Mouse (Mus musculus) stomach, embryonic 16.5 days (tissue): Measurements from ENCODE around the gene Crat. TPM values are rescaled to one million over a fixed set of nuclear protein-coding genes. Genes with fewer than 3 reads are reported as not detected.
A peak's percentile ranks its signal among the peaks of the same experiment; 100 is the strongest.

Source experiments
- ATAC-seq: fragments of 200-750 bp; cut with Nextera tagmentation; 2 replicates; pipeline ENCODE4 v1.8.0; 2017; ENCODE audit warnings: moderate number of reproducible peaks, moderate TSS enrichment; ENCODE audit not compliant: insufficient read depth, low FRiP score
- H3K27ac ChIP-seq: fragments of 300-500 bp; sonication (generic); 2 replicates; pipeline ENCODE4 v1.5.1; 2014; ENCODE audit warnings: low read length
- H3K27me3 ChIP-seq: fragments of 300-500 bp; sonication (generic); 2 replicates; pipeline ENCODE4 v1.6.1; 2014; ENCODE audit warnings: low read length, control low read depth, mixed read lengths; ENCODE audit not compliant: control insufficient read depth, insufficient read depth
- H3K36me3 ChIP-seq: fragments of 300-500 bp; sonication (generic); 2 replicates; pipeline ENCODE4 v1.6.1; 2014; ENCODE audit warnings: low read length; ENCODE audit not compliant: control insufficient read depth, insufficient read depth
- H3K4me1 ChIP-seq: fragments of 300-500 bp; sonication (generic); 2 replicates; pipeline ENCODE4 v1.6.1; 2014; ENCODE audit warnings: low read length, control low read depth, mixed read lengths; ENCODE audit not compliant: control insufficient read depth, insufficient read depth
- H3K4me2 ChIP-seq: fragments of 300-500 bp; sonication (generic); 2 replicates; pipeline ENCODE4 v1.6.1; 2014; ENCODE audit warnings: low read depth, low read length, mixed read lengths
- H3K4me3 ChIP-seq: fragments of 300-500 bp; sonication (generic); replicated peaks from 2 replicates; pipeline ENCODE4 v1.5.1; 2014; ENCODE audit warnings: mild to moderate bottlenecking, low read length
- H3K9ac ChIP-seq: fragments of 300-500 bp; sonication (generic); 2 replicates; pipeline ENCODE4 v1.6.1; 2014; ENCODE audit warnings: low read length
- H3K9me3 ChIP-seq: fragments of 300-500 bp; sonication (generic); replicated peaks from 2 replicates; pipeline ENCODE4 v1.6.1; 2016; ENCODE audit warnings: low read length, control low read depth; ENCODE audit not compliant: control insufficient read depth
- WGBS: fragments of 180-500 bp; shearing (Covaris S2); extraction: QIAGEN DNeasy Blood & Tissue Kit; methylation state at CpG from one replicate; pipeline ENCODE4 v1.1.7; 2014; 5-methylcytosine and 5-hydroxymethylcytosine counted together
- polyA plus RNA-seq: library from polyadenylated mRNA; unstranded; fragments of >200 nt; fragmentation: Nextera tagmentation; extraction: Ambion mirVana; gene quantifications from 2 replicates; pipeline ENCODE4 v1.2.1, GENCODE M21; 2015

Gene Crat
- polyA plus RNA-seq, 1 experiment from 2014 or later: 29.0 TPM

DNA sequence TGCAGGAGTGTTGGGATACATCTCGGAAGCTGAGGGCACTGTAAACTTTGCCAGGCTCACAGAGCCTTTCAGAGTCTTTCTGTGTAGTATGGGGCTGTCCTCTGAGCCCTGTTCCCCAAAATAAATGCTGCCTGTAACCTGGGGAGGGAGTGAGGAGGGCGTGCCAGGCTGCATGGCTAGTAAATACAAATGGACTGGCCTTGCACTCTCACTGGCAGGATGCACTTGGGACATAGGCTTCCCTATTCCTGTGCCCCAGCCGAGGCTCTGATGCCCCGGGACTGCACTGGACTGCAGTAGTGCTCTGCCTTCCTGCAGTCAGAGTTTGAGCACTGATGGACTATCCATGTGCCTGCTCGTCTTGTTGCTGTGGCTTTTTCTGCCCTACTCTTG, 26.9 kb upstream of the Crat start:
- Histone ChIP-seq H3K4me3 (peak overlapping the region; percentile 36), H3K4me1 (peaks cover 64% of the 10 kb centered on the region), H3K27ac (peak overlapping the region; percentile 100), H3K36me3 (peaks cover 14% of the 10 kb centered on the region), H3K4me2 (peak overlapping the region; percentile 69), H3K9ac (peak overlapping the region; percentile 75), H3K9me3 (no peaks in the 10 kb centered on the region), H3K27me3 (no peaks in the 10 kb centered on the region)
- ATAC-seq: no peak
- WGBS: 27% methylated on average over 5 of the region's 5 CpGs

DNA sequence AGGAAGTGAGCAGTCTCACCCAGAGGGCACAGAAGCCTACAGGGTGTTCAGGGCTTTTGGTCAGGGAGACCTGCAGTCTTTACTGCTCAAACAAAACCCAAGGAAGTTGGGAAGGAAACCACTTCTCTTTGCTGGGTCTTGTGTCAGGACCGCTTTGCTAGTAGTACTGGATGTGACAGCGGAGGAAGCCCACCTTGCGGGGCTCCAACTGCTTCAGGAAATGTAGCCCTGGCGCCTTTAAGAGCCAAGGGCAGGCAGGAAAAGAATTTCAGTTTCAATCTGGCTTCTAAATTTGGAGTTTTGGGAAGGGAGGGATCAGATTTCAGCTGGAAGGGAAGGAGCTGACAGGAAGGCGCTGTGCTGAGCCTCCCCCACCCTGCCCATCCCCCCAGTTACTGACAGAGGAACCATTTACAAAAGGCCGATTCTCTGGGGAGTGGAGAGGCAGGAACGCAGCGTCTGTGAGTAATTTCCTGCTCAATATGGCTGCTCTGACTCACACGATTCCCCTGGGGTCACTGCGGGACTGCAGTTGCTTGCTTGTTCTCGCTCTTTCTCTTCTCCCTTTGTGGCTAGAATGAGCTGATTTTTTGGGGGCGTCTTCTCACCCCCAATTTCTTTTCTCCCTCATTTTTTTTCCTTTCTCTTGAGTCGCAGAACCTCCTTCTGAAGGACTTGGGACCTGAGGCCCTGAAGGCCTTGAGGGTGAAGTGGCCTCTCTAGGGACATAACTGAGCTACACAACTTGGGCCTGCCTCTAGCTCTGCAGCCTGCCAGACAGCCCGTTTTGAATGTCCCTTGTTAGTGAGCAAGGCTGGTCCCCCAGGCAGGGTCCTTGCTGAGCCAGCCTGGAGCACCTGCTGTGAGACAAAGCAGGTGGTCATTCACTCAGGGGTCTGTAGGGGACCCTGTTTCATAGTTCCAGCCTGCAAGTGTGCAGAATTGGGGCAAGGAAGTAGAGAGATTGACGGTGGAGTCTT, 26.2 kb upstream of the Crat start:
- no peaks in the 10 kb centered on the region for H3K27me3 ChIP-seq
- peak overlapping the region; percentile 75 for H3K9ac ChIP-seq
- peak overlapping the region; percentile 36 for H3K4me3 ChIP-seq
- peak overlapping the region; percentile 100 for H3K27ac ChIP-seq
- H3K4me2 ChIP-seq: peak overlapping the region; percentile 69
- peaks cover 18% of the 10 kb centered on the region for H3K36me3 ChIP-seq
- 5% methylated on average over 15 of the region's 15 CpGs for WGBS
- H3K9me3 ChIP-seq: no peaks in the 10 kb centered on the region
- peaks cover 67% of the 10 kb centered on the region for H3K4me1 ChIP-seq
- ATAC-seq: peak; percentile 81

DNA sequence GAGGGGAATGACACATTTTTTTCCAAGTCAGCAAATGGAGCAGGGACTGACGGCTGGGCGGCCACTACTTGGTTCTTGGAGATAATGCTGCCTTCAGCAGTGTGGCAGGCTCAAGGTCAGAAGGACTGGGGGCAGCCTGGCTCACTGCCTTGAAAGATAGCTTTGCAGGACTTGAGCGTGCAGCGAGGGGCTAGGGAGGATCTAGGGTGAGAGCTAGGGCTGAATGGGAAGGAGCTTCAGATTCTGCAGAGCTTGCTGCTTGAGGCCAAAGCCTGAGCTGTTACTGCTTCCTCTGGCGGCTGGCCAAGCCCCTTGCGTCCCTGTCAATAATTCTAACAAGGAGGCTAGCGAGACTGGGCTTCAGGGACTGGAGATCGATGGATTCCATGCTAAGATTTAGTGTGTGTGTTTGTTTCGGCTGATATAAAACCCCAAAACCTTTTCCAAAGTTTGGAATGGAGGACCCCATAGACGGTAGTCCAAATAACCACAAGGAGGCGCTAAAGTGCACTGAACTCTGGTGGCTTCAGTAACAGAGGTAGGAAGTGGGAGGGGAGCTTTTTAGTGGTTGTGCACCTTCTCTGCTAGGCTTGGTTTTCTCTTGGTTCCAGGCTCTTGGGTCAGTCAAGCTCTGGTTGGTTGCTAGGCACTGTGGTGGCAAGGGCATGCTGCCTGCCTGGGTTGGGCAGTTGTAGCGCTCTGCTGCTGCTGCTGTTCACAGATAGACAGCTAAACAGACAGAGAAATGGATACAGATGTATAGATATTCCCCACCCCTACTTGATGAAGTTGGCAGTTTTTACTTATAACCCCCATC, 25.3 kb upstream of the Crat start:
- ATAC-seq: peak; percentile 53
- Histone ChIP-seq H3K27ac (peak overlapping the region; percentile 100), H3K4me1 (peaks cover 69% of the 10 kb centered on the region), H3K36me3 (peaks cover 18% of the 10 kb centered on the region), H3K27me3 (no peaks in the 10 kb centered on the region), H3K4me3 (peak overlapping the region; percentile 36), H3K9ac (peak overlapping the region; percentile 75), H3K4me2 (peak overlapping the region; percentile 69), H3K9me3 (no peaks in the 10 kb centered on the region)
- 10% methylated on average over 12 of the region's 12 CpGs for WGBS

DNA sequence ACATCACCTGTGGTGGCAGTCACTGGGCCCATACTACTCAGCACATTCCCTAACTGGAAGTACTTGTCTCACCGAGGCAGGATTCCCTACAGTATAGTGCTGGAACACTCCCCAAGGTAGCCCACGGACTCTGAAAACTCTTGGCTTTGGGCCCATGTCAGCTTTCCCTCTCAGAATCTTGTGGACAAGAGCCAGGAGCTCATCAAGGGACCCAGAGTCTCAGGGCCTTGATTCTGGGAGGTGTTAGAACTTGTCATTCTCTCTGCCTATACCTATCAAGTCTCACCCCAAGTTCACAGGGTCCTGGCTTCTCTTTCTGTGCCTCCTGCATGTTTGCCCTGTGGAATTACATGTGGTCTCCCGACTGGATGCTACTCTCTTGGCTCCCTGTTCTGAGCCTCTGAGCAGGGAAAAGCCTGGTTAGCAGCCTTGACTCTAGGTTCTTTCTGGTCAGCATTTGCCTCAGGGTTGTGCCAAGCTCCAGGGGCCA, 24.6 kb upstream of the Crat start:
- no peak overlapping the region for H3K4me3 ChIP-seq
- no peaks in the 10 kb centered on the region for H3K9me3 ChIP-seq
- H3K27me3 ChIP-seq: no peaks in the 10 kb centered on the region
- H3K4me2 ChIP-seq: no peak overlapping the region
- WGBS: 25% methylated on average over 3 of the region's 3 CpGs
- no peak for ATAC-seq
- peaks cover 18% of the 10 kb centered on the region for H3K36me3 ChIP-seq
- peak overlapping the region; percentile 100 for H3K27ac ChIP-seq
- H3K9ac ChIP-seq: peak overlapping the region; percentile 75
- H3K4me1 ChIP-seq: peaks cover 64% of the 10 kb centered on the region

DNA sequence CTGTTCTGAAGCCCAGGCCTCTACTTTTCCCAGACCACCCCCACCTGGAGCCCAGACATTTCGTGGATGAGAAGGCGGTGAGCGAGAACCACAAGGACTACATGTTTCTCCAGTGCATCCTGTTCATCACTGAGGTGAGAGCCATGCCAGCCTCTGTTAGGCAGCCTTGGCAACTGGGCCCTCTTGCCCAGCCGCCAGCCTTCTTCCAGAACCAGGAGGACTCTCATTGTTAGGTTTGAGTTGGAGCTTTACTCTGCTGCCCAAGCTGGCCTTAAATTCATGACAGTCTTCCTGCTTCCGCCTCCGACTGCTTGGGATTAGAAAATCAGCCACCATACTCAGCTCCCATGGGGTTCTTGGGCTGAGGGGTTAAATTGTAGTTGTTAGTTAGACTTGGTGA, 24.0 kb upstream of the Crat start:
- H3K4me3 ChIP-seq: no peak overlapping the region
- no peak for ATAC-seq
- WGBS: 90% methylated on average over 6 of the region's 6 CpGs
- peak overlapping the region; percentile 75 for H3K9ac ChIP-seq
- no peak overlapping the region for H3K4me2 ChIP-seq
- H3K27ac ChIP-seq: peak overlapping the region; percentile 100
- peaks cover 58% of the 10 kb centered on the region for H3K4me1 ChIP-seq
- peaks cover 18% of the 10 kb centered on the region for H3K36me3 ChIP-seq
- no peaks in the 10 kb centered on the region for H3K9me3 ChIP-seq
- no peaks in the 10 kb centered on the region for H3K27me3 ChIP-seq

DNA sequence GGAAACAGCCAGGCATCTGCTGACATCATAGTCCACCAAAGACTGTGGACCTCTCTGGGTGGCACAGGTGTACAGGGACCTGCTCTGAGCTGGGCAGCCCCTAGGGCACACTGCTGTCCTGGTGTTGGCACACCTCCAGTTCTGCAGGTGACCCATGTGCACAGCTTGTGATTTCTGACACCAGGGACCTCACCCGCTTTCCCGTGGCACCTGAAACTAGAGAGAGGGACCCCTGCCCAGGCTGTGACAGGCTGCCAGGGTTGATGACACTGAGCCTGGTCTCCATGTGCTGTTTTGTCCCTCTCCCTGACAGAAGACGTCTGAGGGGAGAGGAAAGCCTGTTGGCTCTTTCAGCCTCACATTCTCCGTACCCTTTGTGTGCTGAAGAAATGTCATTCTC, 22.2 kb upstream of the Crat start:
- H3K9me3 ChIP-seq: no peaks in the 10 kb centered on the region
- WGBS: 91% methylated on average over 4 of the region's 4 CpGs
- no peaks in the 10 kb centered on the region for H3K27me3 ChIP-seq
- peaks cover 39% of the 10 kb centered on the region for H3K4me1 ChIP-seq
- H3K4me2 ChIP-seq: no peak overlapping the region
- peaks cover 27% of the 10 kb centered on the region for H3K36me3 ChIP-seq
- H3K4me3 ChIP-seq: no peak overlapping the region
- no peak for ATAC-seq
- H3K27ac ChIP-seq: no peak overlapping the region
- no peak overlapping the region for H3K9ac ChIP-seq

DNA sequence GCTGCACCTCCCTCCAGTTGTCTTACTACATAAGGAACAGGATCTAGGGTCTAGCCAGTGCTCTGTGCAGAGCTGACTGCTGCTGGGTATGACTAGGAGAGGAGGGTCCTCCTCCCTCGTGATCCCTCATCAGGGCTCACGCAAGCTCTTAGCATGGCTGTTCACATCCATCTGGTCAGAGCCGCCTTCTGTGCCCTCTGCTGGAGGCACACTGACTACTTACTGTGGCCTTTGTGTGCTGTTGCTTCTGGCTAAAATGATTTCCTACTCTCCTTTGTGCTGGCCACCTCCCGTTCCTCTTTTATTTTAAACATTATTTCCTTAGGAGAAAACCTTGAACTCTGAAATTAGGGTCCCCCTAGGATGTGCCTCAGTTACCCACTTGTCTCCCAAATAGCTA, 21.2 kb upstream of the Crat start:
- peaks cover 34% of the 10 kb centered on the region for H3K36me3 ChIP-seq
- no peak overlapping the region for H3K4me2 ChIP-seq
- no peak overlapping the region for H3K9ac ChIP-seq

DNA sequence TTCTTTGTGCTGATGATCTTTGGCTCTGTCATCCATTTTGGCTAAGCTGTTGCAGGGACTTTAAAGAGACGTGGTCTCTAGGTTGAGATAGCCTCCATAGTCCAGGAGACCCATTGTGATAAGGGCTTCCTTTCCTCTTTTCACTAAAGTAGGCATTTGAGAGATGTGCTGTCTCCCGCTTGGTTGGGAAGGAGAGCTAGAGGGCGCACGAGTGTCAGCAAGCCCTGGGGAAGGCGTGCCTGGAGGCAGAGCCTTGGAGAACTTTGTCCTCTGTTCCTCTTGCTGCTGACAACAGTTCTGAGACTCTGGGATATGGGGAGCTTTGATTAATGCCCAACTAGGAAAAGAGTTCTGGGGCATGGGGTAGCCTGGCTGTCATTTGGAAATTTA, 20.5 kb upstream of the Crat start:
- H3K4me3 ChIP-seq: no peak overlapping the region
- no peak overlapping the region for H3K4me2 ChIP-seq
- H3K27me3 ChIP-seq: no peaks in the 10 kb centered on the region
- H3K9me3 ChIP-seq: no peaks in the 10 kb centered on the region
- H3K36me3 ChIP-seq: peaks cover 38% of the 10 kb centered on the region
- WGBS: 68% methylated on average over 5 of the region's 5 CpGs
- H3K27ac ChIP-seq: no peak overlapping the region
- H3K4me1 ChIP-seq: peaks cover 26% of the 10 kb centered on the region
- H3K9ac ChIP-seq: no peak overlapping the region
- ATAC-seq: no peak

More for the DNA sequence above, 21.2 kb upstream of the Crat start:
- ATAC-seq: no peak
- H3K9me3 ChIP-seq: no peaks in the 10 kb centered on the region
- no peak overlapping the region for H3K27ac ChIP-seq
- no peak overlapping the region for H3K4me3 ChIP-seq
- H3K27me3 ChIP-seq: no peaks in the 10 kb centered on the region
- WGBS: 72% methylated on average over 4 of the region's 4 CpGs
- peaks cover 30% of the 10 kb centered on the region for H3K4me1 ChIP-seq
